Mouse (Mus musculus) stomach, postnatal 0 days (tissue): ENCODE data around the gene Ppp1r10.

Experiments used
- CTCF ChIP-seq: IDR thresholded peaks from 2 replicates; pipeline ENCODE4 v1.5.1; 2016; ENCODE audit warnings: antibody characterized with exemption, low read depth, mild to moderate bottlenecking, moderate library complexity
- EP300 ChIP-seq: optimal IDR thresholded peaks from 2 replicates; pipeline ENCODE3; 2016; ENCODE audit warnings: antibody characterized with exemption

DNA sequence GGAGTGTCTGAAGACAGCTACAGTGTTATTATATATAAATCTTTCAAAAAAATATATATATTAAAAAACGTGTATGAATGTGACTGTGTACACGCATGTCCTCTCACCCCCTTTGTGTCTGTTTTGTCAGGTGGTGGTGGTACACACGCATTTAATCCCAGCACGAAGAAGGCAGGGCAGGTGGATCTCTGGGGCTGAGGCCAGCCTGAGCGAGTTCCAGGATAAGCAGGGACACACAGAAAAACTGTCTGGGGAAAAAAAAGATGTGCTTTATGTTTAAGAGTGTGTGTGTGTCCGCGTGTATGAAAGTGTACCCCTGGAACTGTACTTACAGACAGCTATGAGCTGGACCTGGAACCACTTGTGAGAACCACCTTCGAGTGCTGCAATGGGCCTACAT, 38.4 kb downstream of the Ppp1r10 start:
- TF ChIP-seq CTCF (no peak), EP300 (no peak)
